Mouse (Mus musculus) kidney, adult 18-20 months (tissue): ENCODE measurements at regions not wholly inside any gene's neighbourhood (a gene's known extent, or its start where the extent isn't known, plus 50 kb on each side); places are given as distances from the start of the nearest gene placed in this dataset.

ENCODE experiments used
- DNase-seq: peaks from one replicate; pipeline ENCODE4 v3.0.0; 2021

GRCm38 (mm10) chr3:8751356-8751755 lies 858.5 kb downstream of the Zfp704 start:
- DNase-seq, result no peak

- DNase-seq, result no peak
Observed at GRCm38 (mm10) chr3:8750858-8751257, 859.0 kb downstream of the Zfp704 start.

- DNase-seq, result no peak
Observed at GRCm38 (mm10) chr3:8750162-8750561, 859.7 kb downstream of the Zfp704 start.

GRCm38 (mm10) chr3:8747201-8747600 lies 862.7 kb downstream of the Zfp704 start:
- DNase-seq, result no peak

GRCm38 (mm10) chr3:8746677-8747076 lies 863.2 kb downstream of the Zfp704 start:
- DNase-seq, result no peak

- no peak for DNase-seq
Observed at GRCm38 (mm10) chr3:8746037-8746436, 863.8 kb downstream of the Zfp704 start.

GRCm38 (mm10) chr3:8744857-8745256 lies 865.0 kb downstream of the Zfp704 start:
- DNase-seq, result no peak

- no peak for DNase-seq
Observed at GRCm38 (mm10) chr3:8743650-8744049, 866.2 kb downstream of the Zfp704 start.

- DNase-seq, result no peak
Observed at GRCm38 (mm10) chr3:8741266-8742023, 868.4 kb downstream of the Zfp704 start.

GRCm38 (mm10) chr3:8740710-8741109 lies 869.2 kb downstream of the Zfp704 start:
- DNase-seq, result no peak

- DNase-seq, result no peak
Observed at GRCm38 (mm10) chr3:8739299-8739698, 870.6 kb downstream of the Zfp704 start.

- no peak for DNase-seq
Observed at GRCm38 (mm10) chr3:8736239-8736953, 873.5 kb downstream of the Zfp704 start.

- DNase-seq, result no peak
Observed at GRCm38 (mm10) chr3:8734096-8734495, 875.8 kb downstream of the Zfp704 start.

GRCm38 (mm10) chr3:8731398-8731797 lies 878.5 kb downstream of the Zfp704 start:
- DNase-seq, result no peak

- DNase-seq, result no peak
Observed at GRCm38 (mm10) chr3:8721628-8722594, 888.0 kb downstream of the Zfp704 start.

GRCm38 (mm10) chr3:8720586-8721100 lies 889.2 kb downstream of the Zfp704 start:
- no peak for DNase-seq

GRCm38 (mm10) chr3:8718206-8718605 lies 891.7 kb downstream of the Zfp704 start:
- DNase-seq, result no peak

- peak; percentile 4 for DNase-seq
Observed at GRCm38 (mm10) chr3:8717334-8717812, 892.5 kb downstream of the Zfp704 start.
